ENCODE assay signal across 29 mouse cellular contexts in genomic region chr9:115473037-115473436, GRCm38 (mm10).
A peak's percentile ranks its signal among the peaks of the same experiment; 100 is the strongest.
DNase-seq lines count a peak whose midpoint lies in the region; ATAC-seq and TF ChIP-seq lines count a peak whose summit lies in the region.
"Had no signal": no experiment of that assay in that cellular context is flagged by ENCODE, and none has a peak within 500 bp of the region (broad histone marks: within the 10 kb centered on the region; RNA-seq: fewer than 3 reads in every experiment).

No protein-coding gene starts in this region.

- intact Hi-C loops in heart, postnatal 36 days (cut with DNase I), result no loop called here

- no peak for TF ChIP-seq EP300 in stomach, postnatal 0 days (optimal IDR thresholded peaks at IDR 0.05)

- no peaks in the 10 kb centered on the region for H3K9me3 ChIP-seq in liver, embryonic 13.5 days (replicated peaks)
- H3K9me3 ChIP-seq in liver, embryonic 11.5 days (ENCODE audit: control insufficient read depth, low read length), result no peaks in the 10 kb centered on the region
- H3K9me3 ChIP-seq in stomach, postnatal 0 days (ENCODE audit: control insufficient read depth, low read length), result no peaks in the 10 kb centered on the region
- H3K9me3 ChIP-seq: embryonic facial prominence, embryonic 13.5 days; embryonic facial prominence, embryonic 15.5 days; forebrain, embryonic 12.5 days had no signal

- H3K4me1 ChIP-seq in liver, embryonic 13.5 days (replicated peaks), result peaks cover 30% of the 10 kb centered on the region
- H3K4me1 ChIP-seq in liver, embryonic 11.5 days (replicated peaks; ENCODE audit: control insufficient read depth, insufficient read depth, low read length), result no peaks in the 10 kb centered on the region
- H3K4me1 ChIP-seq in stomach, postnatal 0 days (replicated peaks; ENCODE audit: control insufficient read depth, insufficient read depth), result no peaks in the 10 kb centered on the region
- H3K4me1 ChIP-seq: embryonic facial prominence, embryonic 13.5 days; embryonic facial prominence, embryonic 15.5 days; forebrain, embryonic 10.5 days; forebrain, embryonic 12.5 days had no signal

- H3K4me2 ChIP-seq in liver, embryonic 13.5 days, result no peak overlapping the region
- H3K4me2 ChIP-seq in liver, embryonic 11.5 days, result no peak overlapping the region
- H3K4me2 ChIP-seq in stomach, postnatal 0 days (replicated peaks; ENCODE audit: low read depth), result no peak overlapping the region
- H3K4me2 ChIP-seq: embryonic facial prominence, embryonic 13.5 days; embryonic facial prominence, embryonic 15.5 days; forebrain, embryonic 12.5 days had no signal

- no peak overlapping the region for H3K9ac ChIP-seq in liver, embryonic 13.5 days
- no peak overlapping the region for H3K9ac ChIP-seq in liver, embryonic 11.5 days (ENCODE audit: low read depth, low read length)
- H3K9ac ChIP-seq in stomach, postnatal 0 days (ENCODE audit: low read length), result no peak overlapping the region
- H3K9ac ChIP-seq: embryonic facial prominence, embryonic 13.5 days; embryonic facial prominence, embryonic 15.5 days; forebrain, embryonic 12.5 days had no signal

- no peaks in the 10 kb centered on the region for H3K27me3 ChIP-seq in liver, embryonic 13.5 days
- H3K27me3 ChIP-seq in liver, embryonic 11.5 days (replicated peaks; ENCODE audit: control insufficient read depth, insufficient read depth, low read length), result no peaks in the 10 kb centered on the region
- H3K27me3 ChIP-seq in stomach, postnatal 0 days (ENCODE audit: control insufficient read depth, insufficient read depth, low read length), result no peaks in the 10 kb centered on the region
- H3K27me3 ChIP-seq: CH12.LX; embryonic facial prominence, embryonic 13.5 days; embryonic facial prominence, embryonic 15.5 days; forebrain, embryonic 12.5 days; Patski had no signal

- ATAC-seq in liver, embryonic 13.5 days (ENCODE audit: low read depth), result peak; percentile 49
- ATAC-seq in liver, embryonic 11.5 days (replicated peaks; ENCODE audit: low FRiP score), result no peak
- no peak for ATAC-seq in stomach, postnatal 0 days (ENCODE audit: low FRiP score, low TSS enrichment)
- ATAC-seq: activated CD4-positive, CD25-positive, alpha-beta regulatory T cell, adult 4 months; CD4-positive, CD25-positive, alpha-beta regulatory T cell, adult 4 months; forebrain, embryonic 14.5 days; forebrain, embryonic 16.5 days; Patski had no signal

- no peaks in the 10 kb centered on the region for H3K36me3 ChIP-seq in liver, embryonic 13.5 days
- H3K36me3 ChIP-seq in liver, embryonic 11.5 days (ENCODE audit: control insufficient read depth, insufficient read depth, low read length), result no peaks in the 10 kb centered on the region
- no peaks in the 10 kb centered on the region for H3K36me3 ChIP-seq in stomach, postnatal 0 days (ENCODE audit: control insufficient read depth, insufficient read depth, low read length)
- H3K36me3 ChIP-seq: embryonic facial prominence, embryonic 13.5 days; embryonic facial prominence, embryonic 15.5 days; forebrain, embryonic 10.5 days; forebrain, embryonic 12.5 days; G1E had no signal

- H3K4me3 ChIP-seq in liver, embryonic 13.5 days (replicated peaks), result no peak overlapping the region
- H3K4me3 ChIP-seq in liver, embryonic 11.5 days (ENCODE audit: low read depth, low read length), result no peak overlapping the region
- H3K4me3 ChIP-seq in stomach, postnatal 0 days (ENCODE audit: low read depth, low read length), result no peak overlapping the region
- H3K4me3 ChIP-seq: embryonic facial prominence, embryonic 13.5 days; embryonic facial prominence, embryonic 15.5 days; forebrain, embryonic 10.5 days; forebrain, embryonic 12.5 days had no signal

- H3K27ac ChIP-seq in liver, embryonic 13.5 days, result peak overlapping the region; percentile 81
- H3K27ac ChIP-seq in liver, embryonic 11.5 days (ENCODE audit: low read depth, low read length), result no peak overlapping the region
- no peak overlapping the region for H3K27ac ChIP-seq in stomach, postnatal 0 days (replicated peaks)
- H3K27ac ChIP-seq: embryonic facial prominence, embryonic 13.5 days; embryonic facial prominence, embryonic 15.5 days; forebrain, embryonic 10.5 days; forebrain, embryonic 12.5 days had no signal

- peak; percentile 18 for DNase-seq in heart, adult 11 months
- no peak for DNase-seq in heart, postnatal 36 days
- DNase-seq in liver, embryonic 13.5 days, result no peak
- DNase-seq in liver, embryonic 11.5 days (ENCODE audit: low spot score), result no peak
- peak; percentile 48 for DNase-seq in c-Kit-negative CD71-positive TER-119-positive erythroid progenitor cells, embryonic 14.5 days (ENCODE audit: low read depth, low spot score)
- peak; percentile 40 for DNase-seq in c-Kit-positive CD71-positive TER-119-positive erythroid progenitor cells, embryonic 14.5 days (ENCODE audit: low spot score)
- DNase-seq in stomach, postnatal 0 days (ENCODE audit: low spot score), result no peak
- DNase-seq: adrenal gland, adult 8-10 months; adrenal gland, postnatal 14 days; adrenal gland, postnatal 36 days; B cell, adult 2 months; cerebellum, adult 11 months; cerebellum, adult 18-20 months; cerebellum, adult 8-10 months; cerebellum, adult 9-11 months; cerebellum, postnatal 14 days; cerebellum, postnatal 36 days; embryo, embryonic 11 days had no signal

- TF ChIP-seq CTCF in stomach, postnatal 0 days (IDR thresholded peaks at IDR 0.05; ENCODE audit: low read depth), result no peak

- 47% methylated on average over 3 of the region's 3 CpGs for WGBS in liver, embryonic 13.5 days (ENCODE audit: insufficient replicate concordance)
- WGBS in liver, embryonic 11.5 days, result 71% methylated on average over 3 of the region's 3 CpGs
- WGBS in stomach, postnatal 0 days, result 90% methylated on average over 3 of the region's 3 CpGs

Comparison
In these comparisons a context has a peak if more than half of its experiments do, and no peak if none do; other contexts are left out.
1. DNase-seq: peak in heart, adult 11 months (single experiment), c-Kit-negative CD71-positive TER-119-positive erythroid progenitor cells, embryonic 14.5 days (single experiment) and c-Kit-positive CD71-positive TER-119-positive erythroid progenitor cells, embryonic 14.5 days (single experiment); none in heart, postnatal 36 days (0 of 2), liver, embryonic 13.5 days (single experiment), liver, embryonic 11.5 days (single experiment) and stomach, postnatal 0 days (single experiment).